Mouse (Mus musculus) midbrain, postnatal 0 days (tissue): ENCODE measurements at regions not wholly inside any gene's neighbourhood (a gene's known extent, or its start where the extent isn't known, plus 50 kb on each side); places are given as distances from the start of the nearest gene placed in this dataset.

Experiments used
- ATAC-seq: fragments of 200-750 bp; cut with Nextera tagmentation; 2 replicates; pipeline ENCODE4 v1.8.0; 2017; ENCODE audit warnings: moderate number of reproducible peaks, mild to moderate bottlenecking, moderate TSS enrichment, moderate library complexity; ENCODE audit not compliant: low FRiP score
- DNase-seq: peaks from one replicate; pipeline ENCODE4 v3.0.0-alpha.2; 2015; ENCODE audit warnings: low spot score
- H3K27ac ChIP-seq: fragments of 300-500 bp; sonication (generic); 2 replicates; pipeline ENCODE4 v1.5.1; 2014; ENCODE audit warnings: low read depth, mild to moderate bottlenecking, low read length, mixed read lengths
- H3K27me3 ChIP-seq: fragments of 300-500 bp; sonication (generic); 2 replicates; pipeline ENCODE4 v1.6.1; 2014; ENCODE audit warnings: low read length, control low read depth, mixed read lengths; ENCODE audit not compliant: insufficient read depth
- H3K36me3 ChIP-seq: fragments of 300-500 bp; sonication (generic); 2 replicates; pipeline ENCODE4 v1.6.1; 2014; ENCODE audit warnings: low read length, control low read depth, mixed read lengths; ENCODE audit not compliant: insufficient read depth
- H3K4me1 ChIP-seq: fragments of 300-500 bp; sonication (generic); 2 replicates; pipeline ENCODE4 v1.6.1; 2014; ENCODE audit warnings: mild to moderate bottlenecking, control low read depth, antibody characterized with exemption, low read length, mixed read lengths; ENCODE audit not compliant: insufficient read depth
- H3K4me2 ChIP-seq: fragments of 300-500 bp; sonication (generic); 2 replicates; pipeline ENCODE4 v1.6.1; 2014; ENCODE audit warnings: low read depth, mild to moderate bottlenecking, low read length, mixed read lengths; ENCODE audit not compliant: poor library complexity, severe bottlenecking
- H3K4me3 ChIP-seq: fragments of 300-500 bp; sonication (generic); 2 replicates; pipeline ENCODE4 v1.5.1; 2014; ENCODE audit warnings: low read depth, mild to moderate bottlenecking, low read length, moderate library complexity
- H3K9ac ChIP-seq: fragments of 300-500 bp; sonication (generic); replicated peaks from 2 replicates; pipeline ENCODE4 v1.6.1; 2014; ENCODE audit warnings: mild to moderate bottlenecking, low read length, moderate library complexity, mixed read lengths; ENCODE audit not compliant: poor library complexity, severe bottlenecking
- H3K9me3 ChIP-seq: fragments of 300-500 bp; sonication (generic); 2 replicates; pipeline ENCODE4 v1.6.1; 2016; ENCODE audit warnings: low read length, control low read depth
- CTCF ChIP-seq: IDR thresholded peaks from 2 replicates; pipeline ENCODE4 v1.5.1; 2016; ENCODE audit warnings: antibody characterized with exemption, mild to moderate bottlenecking
- WGBS: fragments of 180-500 bp; shearing (Covaris S2); extraction: QIAGEN DNeasy Blood & Tissue Kit; methylation state at CpG from one replicate; pipeline ENCODE4 v1.1.7; 2014; 5-methylcytosine and 5-hydroxymethylcytosine counted together

DNA sequence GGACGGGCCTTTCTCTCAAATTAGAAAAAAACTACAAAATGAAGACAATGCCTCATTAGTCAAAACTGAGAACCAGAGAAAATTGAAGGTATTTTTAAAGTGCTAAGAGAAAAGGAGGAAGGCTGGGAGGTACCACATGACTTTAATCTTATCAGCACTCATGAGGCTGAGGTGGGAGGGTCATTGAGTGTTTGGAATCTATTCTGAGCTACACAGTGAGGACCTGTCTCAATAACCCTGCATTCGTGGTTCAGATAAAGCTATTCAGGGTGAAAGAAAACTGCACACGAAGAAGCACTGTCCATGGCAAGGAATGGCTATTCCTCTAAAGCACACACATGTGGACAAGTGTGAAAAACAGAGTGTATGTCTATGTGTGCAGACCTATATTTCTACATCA, 644.0 kb downstream of the Sqor start:
- no peak for TF ChIP-seq CTCF

DNA sequence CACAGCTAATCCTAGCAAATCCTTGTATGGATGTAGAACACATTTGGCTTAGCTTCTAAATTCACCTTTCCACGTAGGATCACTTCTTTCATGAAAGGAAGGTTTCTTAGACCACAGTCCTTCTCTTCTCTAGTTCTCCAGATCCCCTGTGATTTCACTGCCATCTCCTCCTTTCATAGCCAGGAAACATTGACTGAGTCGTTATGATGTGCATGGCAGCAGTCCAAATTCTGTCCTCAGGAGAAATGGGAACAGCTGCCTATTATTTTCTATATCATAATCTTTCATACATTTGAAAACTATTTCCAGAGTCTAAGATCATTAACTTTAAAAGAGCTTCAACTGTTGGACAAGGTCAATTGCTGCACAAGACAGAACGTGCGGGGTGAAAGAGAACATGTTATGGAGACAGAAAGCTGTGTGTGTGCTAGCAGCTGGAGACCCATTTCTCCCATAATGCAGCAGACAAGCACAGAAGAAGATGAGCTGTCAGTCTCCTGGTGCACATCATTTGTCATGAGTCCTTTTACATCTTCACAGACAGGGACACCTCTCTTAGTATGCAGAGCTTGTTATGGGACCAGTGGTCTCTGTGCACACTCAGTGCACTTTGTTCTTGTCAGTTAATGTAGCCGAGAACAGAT, 631.6 kb upstream of the Sema6d start:
- DNase-seq, result peak; percentile 31
- no peak for ATAC-seq

More for the DNA sequence above, 644.0 kb downstream of the Sqor start:
- no peaks in the 10 kb centered on the region for H3K9me3 ChIP-seq
- WGBS, result 66% methylated on average over 3 of the region's 3 CpGs
- no peaks in the 10 kb centered on the region for H3K36me3 ChIP-seq
- H3K4me3 ChIP-seq, result no peak overlapping the region
- DNase-seq (no peak), ATAC-seq (no peak)
- no peaks in the 10 kb centered on the region for H3K4me1 ChIP-seq
- H3K9ac ChIP-seq, result no peak overlapping the region
- no peak overlapping the region for H3K27ac ChIP-seq
- H3K27me3 ChIP-seq, result no peaks in the 10 kb centered on the region
- H3K4me2 ChIP-seq, result no peak overlapping the region

DNA sequence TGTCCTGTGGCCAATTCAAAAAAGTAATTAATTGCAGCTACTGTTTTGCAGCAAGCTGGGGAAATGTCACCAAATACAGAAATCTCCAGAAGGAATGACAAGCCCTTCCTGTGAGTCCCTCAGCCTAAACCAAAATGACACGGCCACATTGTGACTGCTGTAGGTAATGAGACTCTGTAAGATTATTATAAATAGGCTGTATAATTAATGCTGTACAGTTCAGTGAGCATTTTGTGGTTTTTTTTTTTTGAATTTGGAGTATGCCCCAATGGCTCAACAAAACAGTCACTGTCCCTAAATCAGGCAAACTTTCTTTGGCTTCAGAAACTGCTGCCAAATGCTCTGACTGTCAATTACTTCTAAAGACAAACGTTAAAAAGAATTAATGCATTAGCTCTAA, 615.9 kb upstream of the Sema6d start:
- no peak overlapping the region for H3K27ac ChIP-seq
- DNase-seq, result peak; percentile 6
- H3K9ac ChIP-seq, result no peak overlapping the region
- H3K4me1 ChIP-seq, result no peaks in the 10 kb centered on the region
- WGBS, result 57% methylated on average over 2 of the region's 2 CpGs
- ATAC-seq, result no peak
- no peak overlapping the region for H3K4me3 ChIP-seq
- H3K4me2 ChIP-seq, result no peak overlapping the region
- no peaks in the 10 kb centered on the region for H3K9me3 ChIP-seq
- no peaks in the 10 kb centered on the region for H3K36me3 ChIP-seq
- no peaks in the 10 kb centered on the region for H3K27me3 ChIP-seq
- no peak for TF ChIP-seq CTCF

More for the DNA sequence above, 631.6 kb upstream of the Sema6d start:
- 53% methylated on average over 5 of the region's 5 CpGs for WGBS
- Histone ChIP-seq H3K27me3 (no peaks in the 10 kb centered on the region), H3K4me1 (no peaks in the 10 kb centered on the region), H3K36me3 (no peaks in the 10 kb centered on the region), H3K4me3 (no peak overlapping the region), H3K27ac (no peak overlapping the region), H3K4me2 (no peak overlapping the region), H3K9me3 (no peaks in the 10 kb centered on the region), H3K9ac (no peak overlapping the region)
- TF ChIP-seq CTCF, result no peak

- Histone ChIP-seq H3K4me1 (no peaks in the 10 kb centered on the region), H3K9ac (no peak overlapping the region), H3K9me3 (no peaks in the 10 kb centered on the region), H3K36me3 (no peaks in the 10 kb centered on the region), H3K27ac (no peak overlapping the region), H3K27me3 (no peaks in the 10 kb centered on the region), H3K4me2 (no peak overlapping the region), H3K4me3 (no peak overlapping the region)
- WGBS, result 46% methylated on average over 1 of the region's 1 CpGs
- no peak for TF ChIP-seq CTCF
- no peak for ATAC-seq
- DNase-seq, result no peak
Observed at GRCm38 (mm10) chr2:123486681-123487080, 603.1 kb upstream of the Sema6d start.

GRCm38 (mm10) chr2:123506162-123506561, 583.6 kb upstream of the Sema6d start:
- no peak overlapping the region for H3K4me2 ChIP-seq
- H3K27ac ChIP-seq, result no peak overlapping the region
- no peak for ATAC-seq
- no peaks in the 10 kb centered on the region for H3K9me3 ChIP-seq
- no peak overlapping the region for H3K9ac ChIP-seq
- no peaks in the 10 kb centered on the region for H3K4me1 ChIP-seq
- H3K36me3 ChIP-seq, result no peaks in the 10 kb centered on the region
- no peaks in the 10 kb centered on the region for H3K27me3 ChIP-seq
- no peak for DNase-seq
- WGBS, result 81% methylated on average over 1 of the region's 1 CpGs
- TF ChIP-seq CTCF, result no peak
- H3K4me3 ChIP-seq, result no peak overlapping the region

DNA sequence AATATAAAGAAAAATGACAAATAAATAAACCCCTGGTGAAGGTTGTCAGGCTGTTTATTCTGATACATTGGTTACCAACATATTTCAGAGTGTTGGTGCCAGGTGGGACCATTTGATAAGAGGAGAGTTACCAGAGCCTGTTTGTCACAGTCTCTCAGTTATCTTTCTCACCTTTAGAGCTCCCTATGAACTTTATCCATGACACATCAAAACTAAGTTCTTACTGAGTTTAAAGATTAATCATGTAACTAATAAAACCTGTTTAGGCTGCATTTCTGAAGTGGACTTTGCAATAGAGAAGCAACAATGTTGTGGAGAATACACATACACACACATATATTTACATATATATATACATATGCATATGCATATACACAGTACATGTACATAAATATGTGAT, 582.7 kb upstream of the Sema6d start:
- Histone ChIP-seq H3K27ac (no peak overlapping the region), H3K9me3 (no peaks in the 10 kb centered on the region), H3K27me3 (no peaks in the 10 kb centered on the region), H3K9ac (no peak overlapping the region), H3K4me2 (no peak overlapping the region), H3K4me1 (no peaks in the 10 kb centered on the region), H3K36me3 (no peaks in the 10 kb centered on the region), H3K4me3 (no peak overlapping the region)
- no peak for TF ChIP-seq CTCF
- ATAC-seq, result no peak
- no peak for DNase-seq
